Mouse (Mus musculus): Measurements from ENCODE around the gene Ttc17.
"Not testable (repeated sequence)": the region's sequence is repeated elsewhere in the genome, so short reads cannot be mapped to it uniquely, and the experiment has no call there.

Gene Ttc17

GRCm38 (mm10) chr2:94406083-94406957, at the start of gene Ttc17:
TSS of gene Ttc17 (minus strand) at chr2:94406689.
- DNase-seq (ENCODE audit: low spot score): peak; percentile 90

GRCm38 (mm10) chr2:94449643-94450042, 43.2 kb upstream of the Ttc17 start:
- DNase-seq (ENCODE audit: low spot score): no peak

DNA sequence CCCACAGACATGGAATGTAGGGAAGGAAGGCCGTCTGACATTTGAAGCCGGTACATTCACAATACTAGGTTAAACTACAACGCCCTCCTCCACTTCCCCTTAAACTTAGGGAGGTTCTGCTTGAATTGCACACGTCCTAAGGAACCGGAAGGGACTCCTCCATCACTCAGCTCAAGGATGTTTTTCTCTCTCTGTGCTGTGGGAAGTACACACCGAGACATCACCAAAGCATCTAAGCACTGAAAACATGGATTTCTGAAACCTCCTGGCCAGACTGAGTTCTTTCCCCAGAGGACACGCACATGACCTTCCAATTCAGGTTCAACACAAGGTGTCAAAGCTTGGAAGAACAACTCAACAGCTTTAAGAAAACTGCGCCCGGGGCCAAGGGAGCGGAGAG, 30.5 kb upstream of the Ttc17 start:
- DNase-seq (ENCODE audit: low spot score): peak; percentile 2

DNA sequence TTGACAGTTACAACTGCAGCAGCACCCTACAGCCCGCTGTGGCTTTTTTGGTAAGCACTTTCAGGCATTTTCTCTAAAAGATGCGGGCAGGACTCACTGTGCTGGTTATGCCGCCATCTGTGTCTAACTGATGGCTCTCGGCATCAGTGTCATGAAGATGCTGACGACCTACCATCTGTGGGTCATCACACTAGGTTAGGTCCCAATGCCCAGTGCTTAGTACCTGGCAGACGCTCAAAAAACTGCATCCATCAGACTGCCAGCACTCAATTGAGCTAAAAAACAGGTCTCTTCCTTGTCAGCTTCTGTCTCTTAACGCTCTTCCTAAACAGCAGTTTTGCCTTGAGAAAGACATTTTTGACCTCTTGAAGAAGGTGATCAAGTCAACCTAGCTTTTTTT, 29.0 kb upstream of the Ttc17 start:
- no peak for DNase-seq (ENCODE audit: low spot score)

DNA sequence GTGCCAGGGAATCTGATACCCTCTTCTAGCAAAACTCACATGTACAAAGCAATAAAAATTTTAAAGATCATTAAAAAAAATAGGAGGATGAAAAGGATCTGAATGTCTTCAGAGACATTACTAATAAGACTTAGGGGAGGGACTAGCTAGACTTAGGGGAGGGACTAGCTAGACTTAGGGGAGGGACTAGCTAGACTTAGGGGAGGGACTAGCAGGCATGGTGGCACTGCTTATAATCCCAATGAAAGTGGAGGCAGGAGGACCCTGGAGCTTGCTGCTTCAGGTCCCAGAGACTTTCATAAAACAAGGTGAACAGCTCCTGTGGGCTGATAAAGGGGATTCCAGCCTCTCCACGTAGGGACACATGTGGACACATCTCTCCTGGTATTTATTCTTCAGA, 28.3 kb upstream of the Ttc17 start:
- DNase-seq (ENCODE audit: low spot score): peak; percentile 10

- DNase-seq (ENCODE audit: low spot score): no peak
These were observed 25.7 kb upstream of the Ttc17 start for GRCm38 (mm10) chr2:94432214-94432613.

DNA sequence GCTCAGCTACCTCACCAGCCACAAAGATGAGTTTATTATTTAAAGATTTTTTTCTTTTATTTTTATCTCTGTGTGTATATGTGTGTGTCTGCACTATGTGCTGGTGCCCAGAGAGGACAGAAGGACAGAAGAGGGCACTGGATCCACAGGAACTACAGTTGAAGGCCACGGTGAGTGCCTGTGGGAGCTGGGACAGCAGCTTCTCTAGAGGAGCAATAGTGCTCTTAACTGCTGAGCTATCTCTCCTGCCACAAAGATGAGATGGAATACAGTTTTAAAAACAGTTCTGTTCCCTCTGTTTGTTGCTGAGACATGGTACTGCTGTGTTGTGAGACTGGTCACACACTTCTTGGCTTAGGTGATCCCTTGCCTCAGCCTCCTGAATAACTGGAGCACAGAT, 22.0 kb upstream of the Ttc17 start:
- DNase-seq (ENCODE audit: low spot score): no peak

DNA sequence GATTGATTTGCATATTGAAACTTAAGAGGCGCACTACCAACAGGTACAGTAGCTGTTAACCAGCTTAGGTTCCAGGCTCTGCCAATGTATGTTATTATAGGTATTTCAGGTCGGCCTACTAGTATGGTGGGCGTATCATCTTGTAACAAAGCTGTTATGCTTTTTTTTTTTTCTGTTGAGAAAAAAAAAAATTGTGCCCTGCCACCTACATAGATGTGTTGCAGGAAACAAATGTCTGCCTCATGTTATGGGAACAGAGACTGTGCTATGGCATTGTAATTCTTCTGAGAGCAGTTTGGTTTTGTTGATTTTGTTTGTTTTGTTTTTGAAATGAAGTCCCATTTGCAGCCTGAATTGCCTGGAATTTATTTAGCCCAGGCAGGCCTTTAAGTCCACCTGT, 952 bp upstream of the Ttc17 start:
- DNase-seq (ENCODE audit: low spot score): no peak

DNA sequence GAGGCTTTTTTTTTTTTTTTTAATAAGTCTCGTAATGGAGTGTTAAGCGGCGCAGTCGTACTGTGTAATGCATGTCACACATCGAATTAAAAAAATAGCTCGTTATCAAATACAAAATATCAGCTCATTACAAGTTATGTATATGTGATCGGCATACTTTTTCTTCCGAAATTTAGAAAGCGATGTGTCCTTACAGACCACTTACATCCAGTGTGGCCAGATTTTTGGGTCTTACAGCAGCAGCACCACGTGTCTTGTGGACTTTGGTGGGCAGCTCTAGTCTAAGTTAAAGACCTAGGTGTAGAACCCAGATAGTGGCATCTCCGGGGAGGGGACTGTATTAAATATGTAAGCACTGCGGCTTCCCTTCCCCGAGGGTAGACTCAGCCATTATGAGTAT, 532 bp upstream of the Ttc17 start:
- peak; percentile 6 for DNase-seq (ENCODE audit: low spot score)

DNA sequence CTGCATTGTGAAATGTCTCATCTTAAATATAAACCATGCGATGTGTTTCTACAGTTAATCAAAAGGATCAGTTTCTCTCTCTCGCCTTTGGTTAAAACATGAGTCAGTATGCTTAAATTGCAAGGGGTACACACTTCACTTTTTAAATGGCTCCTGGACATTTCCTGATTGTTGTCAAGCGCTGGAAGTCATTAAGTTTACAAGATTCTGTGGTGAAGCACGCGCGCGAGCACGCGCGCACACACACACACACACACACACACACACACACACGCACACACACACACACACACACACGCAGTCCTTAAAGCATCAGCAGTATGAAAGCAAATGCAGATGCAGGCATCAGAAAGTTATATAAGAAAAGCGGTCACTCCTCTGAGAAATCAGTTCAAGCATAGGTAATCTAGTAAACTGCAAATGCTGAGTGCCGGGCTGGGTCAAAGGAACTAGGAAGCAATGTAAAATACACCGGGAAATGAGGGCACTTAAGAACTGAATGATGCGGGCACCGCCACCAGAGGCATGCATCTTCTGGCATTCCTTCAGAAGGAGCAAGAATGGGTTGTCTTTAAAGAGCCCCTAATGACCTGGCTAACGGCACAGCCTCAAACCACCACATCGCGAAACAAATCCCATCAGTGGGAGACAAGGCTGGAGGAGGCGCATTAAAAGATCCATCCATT, 949 bp downstream of the Ttc17 start:
- DNase-seq (ENCODE audit: low spot score): peak; percentile 39

DNA sequence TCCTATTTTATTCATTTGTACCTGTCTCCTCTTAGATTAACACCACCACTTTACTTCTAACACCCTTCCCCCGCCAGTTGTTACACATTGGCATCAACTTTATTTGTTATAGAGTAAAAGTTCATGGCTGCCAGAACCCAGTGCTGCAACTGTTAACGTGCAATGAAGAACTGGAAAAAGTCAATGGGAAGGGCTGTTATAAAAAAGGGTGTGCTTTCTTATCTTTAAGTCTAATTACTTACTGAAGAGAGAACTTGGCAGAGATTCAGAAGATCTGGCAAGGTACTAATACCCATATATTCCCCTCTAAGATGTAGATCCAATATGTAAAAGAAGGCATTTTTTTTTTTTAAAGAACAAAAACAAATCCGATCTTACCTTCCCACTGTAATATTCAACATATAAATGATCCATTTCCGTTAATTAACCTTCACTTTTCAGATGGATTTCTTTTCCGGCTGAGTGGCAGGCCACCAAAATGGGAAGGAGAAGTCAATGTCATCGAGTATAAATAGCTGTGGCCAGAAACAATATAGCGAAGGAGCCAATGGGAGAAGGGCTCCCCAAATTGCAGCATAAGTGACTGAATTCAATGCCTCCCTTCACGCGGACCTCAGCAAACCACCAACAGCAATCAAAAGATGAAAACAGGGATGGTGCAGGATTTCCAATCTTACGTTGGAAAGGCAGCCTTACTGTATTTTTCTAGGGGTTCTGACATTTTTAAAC, 1.8 kb downstream of the Ttc17 start:
- DNase-seq (ENCODE audit: low spot score): no peak

DNA sequence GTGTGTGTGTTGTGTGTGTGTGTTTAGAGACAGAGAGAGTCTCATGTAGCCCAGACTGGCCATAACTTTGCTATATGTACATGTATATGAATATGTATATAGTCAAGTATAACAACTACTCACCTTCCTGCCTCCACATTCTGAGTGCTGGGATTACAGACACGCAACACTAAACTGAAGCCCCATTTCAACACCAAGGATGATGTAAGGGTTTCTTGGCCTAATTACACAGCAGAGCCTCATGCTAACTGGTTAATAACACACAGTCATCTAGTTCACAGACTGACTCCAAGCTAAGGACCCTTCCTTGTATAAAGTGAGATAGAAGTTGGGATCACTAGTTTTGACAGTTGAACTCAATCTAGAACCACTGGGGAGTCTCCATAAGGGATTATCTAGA, 3.9 kb downstream of the Ttc17 start:
- DNase-seq (ENCODE audit: low spot score): no peak

GRCm38 (mm10) chr2:94402096-94402495, 4.4 kb downstream of the Ttc17 start:
- DNase-seq (ENCODE audit: low spot score): no peak

- no peak for DNase-seq (ENCODE audit: low spot score)
These were observed 5.5 kb downstream of the Ttc17 start for GRCm38 (mm10) chr2:94401006-94401405.

GRCm38 (mm10) chr2:94398138-94398970, 8.1 kb downstream of the Ttc17 start:
- no peak for DNase-seq (ENCODE audit: low spot score)

DNA sequence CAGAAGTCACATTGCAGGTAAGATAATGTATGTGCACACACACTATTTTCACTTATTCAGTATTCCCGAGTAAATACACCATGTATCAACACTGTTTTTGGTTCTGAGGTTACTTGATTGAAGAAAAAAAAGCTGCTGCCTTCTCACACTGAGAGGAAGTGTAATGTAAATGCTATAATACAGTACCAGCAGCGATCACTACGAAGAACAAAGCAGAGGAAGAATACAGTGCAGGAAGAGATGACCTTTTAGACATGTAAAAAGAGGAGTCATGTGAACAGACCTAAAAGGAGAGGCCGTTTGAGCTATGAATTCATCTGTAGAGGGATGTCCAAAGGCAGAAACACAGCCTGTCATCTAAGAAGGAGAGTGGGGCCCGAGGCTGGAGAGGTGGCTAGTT, 9.0 kb downstream of the Ttc17 start:
- DNase-seq (ENCODE audit: low spot score): no peak

- DNase-seq (ENCODE audit: low spot score): no peak
These were observed 10.2 kb downstream of the Ttc17 start for GRCm38 (mm10) chr2:94396325-94396724.

- DNase-seq (ENCODE audit: low spot score): not testable (repeated sequence)
These were observed 15.4 kb downstream of the Ttc17 start for GRCm38 (mm10) chr2:94391127-94391526.

GRCm38 (mm10) chr2:94389000-94389399, 17.5 kb downstream of the Ttc17 start:
- DNase-seq (ENCODE audit: low spot score): no peak

GRCm38 (mm10) chr2:94387846-94388245, 18.6 kb downstream of the Ttc17 start:
- no peak for DNase-seq (ENCODE audit: low spot score)

DNA sequence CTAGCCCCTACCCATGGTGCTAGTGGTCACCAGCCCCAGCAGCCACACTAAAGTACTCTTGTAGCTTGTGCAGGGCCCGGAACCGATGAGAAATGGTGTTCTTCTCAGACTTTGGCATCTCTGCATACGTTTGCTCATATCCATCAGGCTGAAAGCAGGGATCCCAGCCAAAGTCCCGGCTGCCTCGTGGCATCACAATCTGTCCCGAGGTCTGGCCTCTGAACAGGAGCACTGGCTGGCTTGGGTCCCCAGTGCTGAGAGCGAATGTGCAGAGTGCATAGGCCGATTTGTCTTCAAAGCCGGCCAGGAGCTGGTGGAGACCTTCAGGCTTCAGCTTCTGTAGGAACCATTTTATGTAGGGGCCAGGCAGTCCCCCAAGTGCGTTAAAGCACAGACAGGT, 22.0 kb downstream of the Ttc17 start:
- DNase-seq (ENCODE audit: low spot score): not testable (repeated sequence)
